ENCODE assay signal across 13 mouse cellular contexts in genomic region chr6:55580036-55580435, GRCm38 (mm10).
DNase-seq lines count a peak whose midpoint lies in the region; ATAC-seq and TF ChIP-seq lines count a peak whose summit lies in the region.
"Had no signal": no experiment of that assay in that cellular context is flagged by ENCODE, and none has a peak within 500 bp of the region (broad histone marks: within the 10 kb centered on the region; RNA-seq: fewer than 3 reads in every experiment).

No protein-coding gene starts in this region.

- no peaks in the 10 kb centered on the region for H3K36me3 ChIP-seq in hindbrain, embryonic 13.5 days
- H3K36me3 ChIP-seq in hindbrain, embryonic 11.5 days (ENCODE audit: control insufficient read depth, insufficient read depth, low read length), result no peaks in the 10 kb centered on the region
- no peaks in the 10 kb centered on the region for H3K36me3 ChIP-seq in forebrain, embryonic 15.5 days
- H3K36me3 ChIP-seq in midbrain, postnatal 0 days (ENCODE audit: insufficient read depth, low read length), result no peaks in the 10 kb centered on the region

- H3K9ac ChIP-seq in hindbrain, embryonic 13.5 days, result no peak overlapping the region
- no peak overlapping the region for H3K9ac ChIP-seq in hindbrain, embryonic 11.5 days (ENCODE audit: low read depth, low read length)
- no peak overlapping the region for H3K9ac ChIP-seq in forebrain, embryonic 15.5 days (replicated peaks)
- H3K9ac ChIP-seq in midbrain, postnatal 0 days (replicated peaks; ENCODE audit: low read length, poor library complexity, severe bottlenecking), result no peak overlapping the region
- H3K9ac ChIP-seq: liver, embryonic 14.5 days had no signal

- H3K27ac ChIP-seq in hindbrain, embryonic 13.5 days, result peak overlapping the region; percentile 91
- no peak overlapping the region for H3K27ac ChIP-seq in hindbrain, embryonic 11.5 days (ENCODE audit: low read depth, low read length)
- peak overlapping the region; percentile 96 for H3K27ac ChIP-seq in forebrain, embryonic 15.5 days (replicated peaks)
- no peak overlapping the region for H3K27ac ChIP-seq in midbrain, postnatal 0 days (ENCODE audit: low read depth, low read length)
- H3K27ac ChIP-seq: liver, embryonic 14.5 days had no signal

- H3K4me1 ChIP-seq in hindbrain, embryonic 13.5 days (replicated peaks), result peaks cover 27% of the 10 kb centered on the region
- H3K4me1 ChIP-seq in hindbrain, embryonic 11.5 days (replicated peaks; ENCODE audit: control insufficient read depth, insufficient read depth, low read length), result no peaks in the 10 kb centered on the region
- peaks cover 31% of the 10 kb centered on the region for H3K4me1 ChIP-seq in forebrain, embryonic 15.5 days
- H3K4me1 ChIP-seq in midbrain, postnatal 0 days (ENCODE audit: insufficient read depth, low read length), result no peaks in the 10 kb centered on the region
- H3K4me1 ChIP-seq: megakaryocyte, embryonic 14.5 days had no signal

- no peak for DNase-seq in hindbrain, embryonic 11.5 days (ENCODE audit: low spot score)
- peak; percentile 30 for DNase-seq in brain, embryonic 18.5 days (ENCODE audit: low read depth, low spot score)
- DNase-seq in midbrain, postnatal 0 days (ENCODE audit: low spot score), result peak; percentile 64
- no peak for DNase-seq in heart, postnatal 25 days (ENCODE audit: low spot score)
- DNase-seq in heart, postnatal 36 days, result no peak
- DNase-seq: adrenal gland, adult 8-10 months; gastrocnemius, postnatal 36 days; thymus, adult 18-20 months had no signal

- WGBS in hindbrain, embryonic 13.5 days, result 11% methylated on average over 5 of the region's 5 CpGs
- 37% methylated on average over 5 of the region's 5 CpGs for WGBS in hindbrain, embryonic 11.5 days
- 6% methylated on average over 5 of the region's 5 CpGs for WGBS in forebrain, embryonic 15.5 days
- WGBS in midbrain, postnatal 0 days, result 11% methylated on average over 5 of the region's 5 CpGs

- intact Hi-C loops in heart, postnatal 25 days (cut with DNase I), result no loop called here
- intact Hi-C loops in heart, postnatal 36 days (cut with DNase I), result no loop called here

- ATAC-seq in hindbrain, embryonic 13.5 days (ENCODE audit: low FRiP score), result peak; percentile 83
- ATAC-seq in hindbrain, embryonic 11.5 days (ENCODE audit: low FRiP score), result no peak; the same call in 1 of the 2 replicates
- ATAC-seq in forebrain, embryonic 15.5 days (replicated peaks), result peak; percentile 71
- peak; percentile 28; the same call in 1 of the 2 replicates for ATAC-seq in midbrain, postnatal 0 days (ENCODE audit: low FRiP score)
- ATAC-seq: lung, postnatal 0 days had no signal

- H3K4me2 ChIP-seq in hindbrain, embryonic 13.5 days, result peak overlapping the region; percentile 36
- no peak overlapping the region for H3K4me2 ChIP-seq in hindbrain, embryonic 11.5 days (replicated peaks; ENCODE audit: low read depth, low read length)
- peak overlapping the region; percentile 32 for H3K4me2 ChIP-seq in forebrain, embryonic 15.5 days (replicated peaks)
- no peak overlapping the region for H3K4me2 ChIP-seq in midbrain, postnatal 0 days (ENCODE audit: low read depth, low read length, poor library complexity, severe bottlenecking)

- H3K4me3 ChIP-seq in hindbrain, embryonic 13.5 days, result no peak overlapping the region
- H3K4me3 ChIP-seq in hindbrain, embryonic 11.5 days (ENCODE audit: low read depth, low read length), result no peak overlapping the region
- H3K4me3 ChIP-seq in forebrain, embryonic 15.5 days, result no peak overlapping the region
- no peak overlapping the region for H3K4me3 ChIP-seq in midbrain, postnatal 0 days (ENCODE audit: low read depth, low read length)
- H3K4me3 ChIP-seq: megakaryocyte, embryonic 14.5 days had no signal

- TF ChIP-seq CTCF in midbrain, postnatal 0 days (IDR thresholded peaks at IDR 0.05), result no peak

- no peaks in the 10 kb centered on the region for H3K27me3 ChIP-seq in hindbrain, embryonic 13.5 days
- no peaks in the 10 kb centered on the region for H3K27me3 ChIP-seq in hindbrain, embryonic 11.5 days (ENCODE audit: control insufficient read depth, insufficient read depth, low read length)
- H3K27me3 ChIP-seq in forebrain, embryonic 15.5 days, result no peaks in the 10 kb centered on the region
- no peaks in the 10 kb centered on the region for H3K27me3 ChIP-seq in midbrain, postnatal 0 days (ENCODE audit: insufficient read depth, low read length)

- no peaks in the 10 kb centered on the region for H3K9me3 ChIP-seq in hindbrain, embryonic 13.5 days
- no peaks in the 10 kb centered on the region for H3K9me3 ChIP-seq in hindbrain, embryonic 11.5 days (ENCODE audit: control insufficient read depth, low read length)
- H3K9me3 ChIP-seq in forebrain, embryonic 15.5 days, result no peaks in the 10 kb centered on the region
- no peaks in the 10 kb centered on the region for H3K9me3 ChIP-seq in midbrain, postnatal 0 days (ENCODE audit: low read length)
- H3K9me3 ChIP-seq: megakaryocyte, embryonic 14.5 days had no signal

Comparison
In these comparisons a context has a peak if more than half of its experiments do, and no peak if none do; other contexts are left out.
1. H3K27ac ChIP-seq: peak in hindbrain, embryonic 13.5 days (single experiment) and forebrain, embryonic 15.5 days (single experiment); none in hindbrain, embryonic 11.5 days (single experiment) and midbrain, postnatal 0 days (single experiment).
2. H3K4me2 ChIP-seq: peak in hindbrain, embryonic 13.5 days (single experiment) and forebrain, embryonic 15.5 days (single experiment); none in hindbrain, embryonic 11.5 days (single experiment) and midbrain, postnatal 0 days (single experiment).
3. DNase-seq: peak in brain, embryonic 18.5 days (single experiment) and midbrain, postnatal 0 days (single experiment); none in hindbrain, embryonic 11.5 days (single experiment), heart, postnatal 25 days (single experiment) and heart, postnatal 36 days (0 of 2).